Mouse (Mus musculus) testis, adult 2 months (tissue): ENCODE results near the gene Gpc6. TPM values are rescaled to one million over a fixed set of nuclear protein-coding genes. Genes with fewer than 3 reads are reported as not detected.

Experiments used
- H3K27ac ChIP-seq: fragments of 200-500 bp; 2 replicates; pipeline ENCODE4 v1.5.1; 2012; ENCODE audit warnings: low read depth, low read length; ENCODE audit not compliant: control insufficient read depth, insufficient read depth
- H3K27me3 ChIP-seq: fragments of 200-500 bp; 2 replicates; pipeline ENCODE4 v1.6.1; 2012; ENCODE audit warnings: mild to moderate bottlenecking, low read length, moderate library complexity; ENCODE audit not compliant: control insufficient read depth, insufficient read depth
- H3K36me3 ChIP-seq: fragments of 200-500 bp; 2 replicates; pipeline ENCODE4 v1.6.1; 2012; ENCODE audit warnings: mild to moderate bottlenecking, low read length; ENCODE audit not compliant: control insufficient read depth, insufficient read depth
- H3K4me1 ChIP-seq: fragments of 200-500 bp; 2 replicates; pipeline ENCODE4 v1.6.1; 2012; ENCODE audit warnings: low read length; ENCODE audit not compliant: control insufficient read depth, insufficient read depth
- H3K4me3 ChIP-seq: fragments of 200-500 bp; 2 replicates; pipeline ENCODE4 v1.5.1; 2012; ENCODE audit warnings: low read depth, mild to moderate bottlenecking, low read length, moderate library complexity, mixed read lengths; ENCODE audit not compliant: control insufficient read depth
- CTCF ChIP-seq: fragments of 200-500 bp; IDR thresholded peaks from 2 replicates; pipeline ENCODE4 v1.5.1; 2012; ENCODE audit warnings: low read depth, mild to moderate bottlenecking, inconsistent platforms, low read length, moderate library complexity; ENCODE audit not compliant: control insufficient read depth, insufficient read depth, insufficient replicate concordance
- POLR2A ChIP-seq: fragments of 200-500 bp; IDR thresholded peaks from 2 replicates; pipeline ENCODE4 v1.6.1; 2012; ENCODE audit warnings: low read depth, mild to moderate bottlenecking, inconsistent platforms, low read length, moderate library complexity; ENCODE audit not compliant: control insufficient read depth
- polyA plus RNA-seq: library from polyadenylated mRNA; depleted of rRNA; stranded (reverse); fragments of >200 nt; gene quantifications from 2 replicates; pipeline ENCODE4 v1.2.3, GENCODE M21; 2012

Gene Gpc6
- polyA plus RNA-seq, 1 experiment: 0.35 TPM

- Histone ChIP-seq H3K27ac (no peak overlapping the region), H3K4me3 (no peak overlapping the region), H3K27me3 (no peaks in the 10 kb centered on the region), H3K36me3 (no peaks in the 10 kb centered on the region), H3K4me1 (no peaks in the 10 kb centered on the region)
- no peak for TF ChIP-seq POLR2A
- no peak for TF ChIP-seq CTCF
These were observed 526.4 kb downstream of the Gpc6 start for GRCm38 (mm10) chr14:117451391-117451991.

GRCm38 (mm10) chr14:117452150-117452549 lies 527.0 kb downstream of the Gpc6 start:
- TF ChIP-seq CTCF (no peak), POLR2A (no peak)
- H3K27me3 ChIP-seq: no peaks in the 10 kb centered on the region
- no peak overlapping the region for H3K27ac ChIP-seq
- H3K36me3 ChIP-seq: no peaks in the 10 kb centered on the region
- H3K4me3 ChIP-seq: no peak overlapping the region
- no peaks in the 10 kb centered on the region for H3K4me1 ChIP-seq

GRCm38 (mm10) chr14:117473378-117473777 lies 548.3 kb downstream of the Gpc6 start:
- TF ChIP-seq CTCF (no peak), POLR2A (no peak)
- Histone ChIP-seq H3K27ac (no peak overlapping the region), H3K27me3 (no peaks in the 10 kb centered on the region), H3K36me3 (no peaks in the 10 kb centered on the region), H3K4me1 (no peaks in the 10 kb centered on the region), H3K4me3 (peak overlapping the region; percentile 44)

GRCm38 (mm10) chr14:117478879-117479278 lies 553.8 kb downstream of the Gpc6 start:
- TF ChIP-seq POLR2A (no peak), CTCF (no peak)
- no peaks in the 10 kb centered on the region for H3K36me3 ChIP-seq
- no peak overlapping the region for H3K27ac ChIP-seq
- H3K27me3 ChIP-seq: no peaks in the 10 kb centered on the region
- no peaks in the 10 kb centered on the region for H3K4me1 ChIP-seq
- no peak overlapping the region for H3K4me3 ChIP-seq

- Histone ChIP-seq H3K4me3 (no peak overlapping the region), H3K27me3 (no peaks in the 10 kb centered on the region), H3K4me1 (no peaks in the 10 kb centered on the region), H3K27ac (no peak overlapping the region), H3K36me3 (no peaks in the 10 kb centered on the region)
- TF ChIP-seq CTCF: no peak
- TF ChIP-seq POLR2A: no peak
These were observed 562.1 kb downstream of the Gpc6 start for GRCm38 (mm10) chr14:117487161-117487754.

- TF ChIP-seq CTCF (no peak), POLR2A (no peak)
- no peak overlapping the region for H3K27ac ChIP-seq
- no peaks in the 10 kb centered on the region for H3K36me3 ChIP-seq
- H3K4me3 ChIP-seq: no peak overlapping the region
- no peaks in the 10 kb centered on the region for H3K27me3 ChIP-seq
- H3K4me1 ChIP-seq: no peaks in the 10 kb centered on the region
These were observed 565.4 kb downstream of the Gpc6 start for GRCm38 (mm10) chr14:117490469-117490868.

GRCm38 (mm10) chr14:117495118-117495517 lies 570.0 kb downstream of the Gpc6 start:
- no peaks in the 10 kb centered on the region for H3K27me3 ChIP-seq
- no peaks in the 10 kb centered on the region for H3K4me1 ChIP-seq
- H3K27ac ChIP-seq: no peak overlapping the region
- no peak overlapping the region for H3K4me3 ChIP-seq
- TF ChIP-seq POLR2A: no peak
- TF ChIP-seq CTCF: no peak
- no peaks in the 10 kb centered on the region for H3K36me3 ChIP-seq
